Mouse (Mus musculus) limb, embryonic 14.5 days (tissue): ENCODE results near the gene Ints14. TPM values are rescaled to one million over a fixed set of nuclear protein-coding genes. Genes with fewer than 3 reads are reported as not detected.

Experiments used
- ATAC-seq: fragments of 200-750 bp; cut with Nextera tagmentation; 2 replicates; pipeline ENCODE4 v1.8.0; 2017; ENCODE audit warnings: low read depth, moderate number of reproducible peaks, moderate TSS enrichment; ENCODE audit not compliant: low FRiP score
- DNase-seq: peaks from one replicate; pipeline ENCODE4 v3.0.0-alpha.2; 2015; ENCODE audit warnings: low spot score
- H3K27ac ChIP-seq: fragments of 300-500 bp; sonication (generic); replicated peaks from 2 replicates; pipeline ENCODE4 v1.5.1; 2014; ENCODE audit warnings: low read depth, mild to moderate bottlenecking, low read length, moderate library complexity, mixed read lengths
- H3K27me3 ChIP-seq: fragments of 300-500 bp; sonication (generic); 2 replicates; pipeline ENCODE4 v1.6.1; 2014; ENCODE audit warnings: low read length, mixed read lengths; ENCODE audit not compliant: control insufficient read depth, insufficient read depth
- H3K36me3 ChIP-seq: fragments of 300-500 bp; sonication (generic); 2 replicates; pipeline ENCODE4 v1.6.1; 2014; ENCODE audit warnings: mild to moderate bottlenecking, low read length, moderate library complexity, mixed read lengths; ENCODE audit not compliant: control insufficient read depth, insufficient read depth
- H3K4me1 ChIP-seq: fragments of 300-500 bp; sonication (generic); 2 replicates; pipeline ENCODE4 v1.6.1; 2014; ENCODE audit warnings: antibody characterized with exemption, low read length, mixed read lengths; ENCODE audit not compliant: control insufficient read depth, insufficient read depth
- H3K4me2 ChIP-seq: fragments of 300-500 bp; sonication (generic); replicated peaks from 2 replicates; pipeline ENCODE4 v1.6.1; 2014; ENCODE audit warnings: low read depth, mild to moderate bottlenecking, low read length, moderate library complexity; ENCODE audit not compliant: severe bottlenecking
- H3K4me3 ChIP-seq: fragments of 300-500 bp; sonication (generic); replicated peaks from 2 replicates; pipeline ENCODE4 v1.5.1; 2014; ENCODE audit warnings: low read length
- H3K9ac ChIP-seq: fragments of 300-500 bp; sonication (generic); 2 replicates; pipeline ENCODE4 v1.6.1; 2014; ENCODE audit warnings: mild to moderate bottlenecking, low read depth, low read length, moderate library complexity; ENCODE audit not compliant: severe bottlenecking
- H3K9me3 ChIP-seq: fragments of 300-500 bp; sonication (generic); 2 replicates; pipeline ENCODE4 v1.6.1; 2016; ENCODE audit warnings: low read length; ENCODE audit not compliant: control insufficient read depth
- POLR2A ChIP-seq: fragments of 200-500 bp; IDR thresholded peaks from 2 replicates; pipeline ENCODE4 v1.8.0; 2012; ENCODE audit warnings: inconsistent platforms, mild to moderate bottlenecking, moderate library complexity, borderline replicate concordance; ENCODE audit not compliant: insufficient read depth, insufficient read length; ENCODE audit errors: extremely low read depth
- WGBS: fragments of 180-500 bp; shearing (Covaris S2); extraction: QIAGEN DNeasy Blood & Tissue Kit; methylation state at CpG from one replicate; pipeline ENCODE4 v1.1.7; 2014; 5-methylcytosine and 5-hydroxymethylcytosine counted together
- polyA plus RNA-seq, 2 experiments: library from polyadenylated mRNA; depleted of rRNA in 1 of 2; stranded (reverse) in 1 of 2; unstranded in 1 of 2; fragments of >200 nt; fragmentation: Nextera tagmentation in 1 of 2; extraction: Ambion mirVana in 1 of 2; gene quantifications; 2 replicates each; pipeline versions ENCODE4 v1.2.1 to v1.2.3; 2012 to 2014

The Ints14 gene
- polyA plus RNA-seq, 2 experiments, result 38.1 to 50.4 TPM

GRCm38 (mm10) chr9:64925771-64926170 is 34.9 kb upstream of the Ints14 start:
- 77% methylated on average over 5 of the region's 5 CpGs for WGBS
- H3K36me3 ChIP-seq, result peaks cover 2% of the 10 kb centered on the region; the same call in 1 of the 2 replicates
- H3K9ac ChIP-seq, result no peak overlapping the region
- DNase-seq (no peak), ATAC-seq (no peak)
- no peak overlapping the region for H3K4me2 ChIP-seq
- H3K27ac ChIP-seq, result no peak overlapping the region
- H3K4me1 ChIP-seq, result peaks cover 7% of the 10 kb centered on the region; the same call in 1 of the 2 replicates
- H3K4me3 ChIP-seq, result no peak overlapping the region
- H3K9me3 ChIP-seq, result no peaks in the 10 kb centered on the region
- no peak for TF ChIP-seq POLR2A
- no peaks in the 10 kb centered on the region for H3K27me3 ChIP-seq

- Histone ChIP-seq H3K36me3 (peaks cover under 1% of the 10 kb centered on the region; the same call in 1 of the 2 replicates), H3K9ac (no peak overlapping the region), H3K4me3 (no peak overlapping the region), H3K9me3 (no peaks in the 10 kb centered on the region), H3K27ac (no peak overlapping the region), H3K4me2 (no peak overlapping the region), H3K27me3 (no peaks in the 10 kb centered on the region), H3K4me1 (peaks cover 7% of the 10 kb centered on the region; the same call in 1 of the 2 replicates)
- no peak for TF ChIP-seq POLR2A
- DNase-seq (peak; percentile 76), ATAC-seq (peak; percentile 44; the same call in 1 of the 2 replicates)
- 64% methylated on average over 8 of the region's 8 CpGs for WGBS
These were observed 34.3 kb upstream of the Ints14 start for GRCm38 (mm10) chr9:64926201-64926991.

GRCm38 (mm10) chr9:64930256-64930655 is 30.4 kb upstream of the Ints14 start:
- Histone ChIP-seq H3K4me3 (no peak overlapping the region), H3K27ac (no peak overlapping the region), H3K9me3 (no peaks in the 10 kb centered on the region), H3K4me1 (peaks cover 16% of the 10 kb centered on the region; the same call in 1 of the 2 replicates), H3K36me3 (no peaks in the 10 kb centered on the region), H3K27me3 (no peaks in the 10 kb centered on the region), H3K9ac (no peak overlapping the region), H3K4me2 (no peak overlapping the region)
- 71% methylated on average over 4 of the region's 4 CpGs for WGBS
- TF ChIP-seq POLR2A, result no peak
- ATAC-seq (no peak), DNase-seq (no peak)

- DNase-seq, result no peak
- Histone ChIP-seq H3K9me3 (no peaks in the 10 kb centered on the region), H3K4me3 (no peak overlapping the region), H3K4me2 (no peak overlapping the region), H3K9ac (no peak overlapping the region), H3K27ac (no peak overlapping the region), H3K4me1 (peaks cover 9% of the 10 kb centered on the region; the same call in 1 of the 2 replicates), H3K36me3 (no peaks in the 10 kb centered on the region), H3K27me3 (no peaks in the 10 kb centered on the region)
- TF ChIP-seq POLR2A, result no peak
- WGBS, result 78% methylated on average over 7 of the region's 7 CpGs
- ATAC-seq, result no peak
These were observed 28.7 kb upstream of the Ints14 start for GRCm38 (mm10) chr9:64931751-64932610.

GRCm38 (mm10) chr9:64934015-64934754 is 26.5 kb upstream of the Ints14 start:
- Histone ChIP-seq H3K9ac (no peak overlapping the region), H3K36me3 (no peaks in the 10 kb centered on the region), H3K4me1 (peaks cover 9% of the 10 kb centered on the region; the same call in 1 of the 2 replicates), H3K27ac (0 out of 2 replicates have a peak overlapping the region, but pooled peaks have one; percentile 9), H3K9me3 (no peaks in the 10 kb centered on the region), H3K27me3 (no peaks in the 10 kb centered on the region), H3K4me2 (peak overlapping the region; percentile 26; the same call in 1 of the 2 replicates), H3K4me3 (no peak overlapping the region; the same call in 1 of the 2 replicates)
- no peak for TF ChIP-seq POLR2A
- WGBS, result 39% methylated on average over 15 of the region's 15 CpGs
- peak; percentile 74 for ATAC-seq
- DNase-seq, result peak; percentile 28
